In genomic region chr13:23412211-23412629, GRCm38 (mm10) we compare ENCODE assay signal across 8 mouse cellular contexts. TPM values are rescaled to one million over a fixed set of nuclear protein-coding genes. Genes with fewer than 3 reads are reported as not detected.
DNase-seq lines count a peak whose midpoint lies in the region; ATAC-seq and TF ChIP-seq lines count a peak whose summit lies in the region.

No protein-coding gene starts in this region.

- peak overlapping the region; percentile 71 for H3K4me2 ChIP-seq in heart, embryonic 16.5 days (ENCODE audit: low read depth, low read length)
- peak overlapping the region; percentile 85 for H3K4me2 ChIP-seq in liver, embryonic 14.5 days (ENCODE audit: low read depth)

- no peak for ATAC-seq in heart, embryonic 16.5 days (replicated peaks; ENCODE audit: extremely low read depth, insufficient read depth, low FRiP score)
- ATAC-seq in liver, embryonic 14.5 days (ENCODE audit: insufficient read depth): peak; percentile 47

- H3K9ac ChIP-seq in heart, embryonic 16.5 days (ENCODE audit: low read length): peak overlapping the region; percentile 29; the same call in 1 of the 2 replicates
- peak overlapping the region; percentile 60 for H3K9ac ChIP-seq in liver, embryonic 14.5 days (replicated peaks)

- H3K27ac ChIP-seq in heart, embryonic 16.5 days (ENCODE audit: low read length): no peak overlapping the region
- no peak overlapping the region for H3K27ac ChIP-seq in liver, embryonic 14.5 days

- H3K9me3 ChIP-seq in heart, embryonic 16.5 days (replicated peaks; ENCODE audit: control insufficient read depth, low read length): no peaks in the 10 kb centered on the region
- H3K9me3 ChIP-seq in liver, embryonic 14.5 days (ENCODE audit: control insufficient read depth, low read length): no peaks in the 10 kb centered on the region

- TF ChIP-seq EP300 in liver, embryonic 14.5 days (IDR thresholded peaks at IDR 0.05; ENCODE audit: low read depth): no peak

- no peaks in the 10 kb centered on the region for H3K36me3 ChIP-seq in heart, embryonic 16.5 days (ENCODE audit: control insufficient read depth, insufficient read depth)
- no peaks in the 10 kb centered on the region for H3K36me3 ChIP-seq in liver, embryonic 14.5 days (replicated peaks; ENCODE audit: control insufficient read depth, insufficient read depth, low read depth)

- peak overlapping the region; percentile 48 for H3K4me3 ChIP-seq in heart, embryonic 16.5 days (ENCODE audit: low read length)
- peak overlapping the region; percentile 54 to 57 for H3K4me3 ChIP-seq in liver, embryonic 14.5 days (ENCODE audit: insufficient read depth in 1 of 2, low read depth in 2 of 2, low read length in 2 of 2)

- H3K4me1 ChIP-seq in heart, embryonic 16.5 days (ENCODE audit: control insufficient read depth, insufficient read depth, low read length): peaks cover 8% of the 10 kb centered on the region
- peaks cover 0 to 7% of the 10 kb centered on the region in 2 experiments; a peak in 3 of 4 replicates for H3K4me1 ChIP-seq in liver, embryonic 14.5 days (replicated peaks; ENCODE audit: control insufficient read depth in 2 of 2, insufficient read depth in 2 of 2, low read length in 1 of 2)

- H3K27me3 ChIP-seq in heart, embryonic 16.5 days (ENCODE audit: control insufficient read depth, insufficient read depth, low read length): no peaks in the 10 kb centered on the region; the same call in 1 of the 2 replicates
- no peaks in the 10 kb centered on the region for H3K27me3 ChIP-seq in liver, embryonic 14.5 days (ENCODE audit: control insufficient read depth, insufficient read depth, low read length)

- WGBS in heart, embryonic 16.5 days: under 1% methylated on average over 20 of the region's 20 CpGs
- under 1% methylated on average over 20 of the region's 20 CpGs for WGBS in liver, embryonic 14.5 days (ENCODE audit: insufficient replicate concordance)

- TF ChIP-seq CTCF in liver, embryonic 14.5 days (IDR thresholded peaks at IDR 0.05; ENCODE audit: low read depth): no peak

- DNase-seq in cerebellum, adult 18-20 months: peak; percentile 47 to 56
- no peak for DNase-seq in cerebellum, adult 8-10 months
- DNase-seq in spleen, postnatal 10 days (ENCODE audit: low spot score in 2 of 2): peak; percentile 25 to 37
- DNase-seq in spleen, postnatal 14 days (ENCODE audit: low spot score in 2 of 2): no peak
- DNase-seq in liver, embryonic 14.5 days (ENCODE audit: low read depth in 3 of 3, low spot score in 3 of 3): no peak
- peak; percentile 63 for DNase-seq in right cerebral cortex, postnatal 25 days
- DNase-seq in gastrocnemius, postnatal 10 days: no peak

RNA-seq across cellular contexts. Expression of gene Abt1, which starts 11.4 kb away (rescaled TPM):
- polyA plus RNA-seq in heart, embryonic 16.5 days (2015; fragmentation: Nextera tagmentation; extraction: Ambion mirVana): 9.2 and 9.4 TPM in 2 replicates
- polyA plus RNA-seq in liver, embryonic 14.5 days (2012; rRNA removed): 2.4 and 4.0 TPM in 2 replicates
- 5.2 and 5.3 TPM in 2 replicates for polyA plus RNA-seq in liver, embryonic 14.5 days (2014; fragmentation: Nextera tagmentation; extraction: Ambion mirVana)
- 1 to 10 TPM; 4.8 to 5.3 TPM for total RNA-seq in gastrocnemius, postnatal 10 days (2021)

RNA-seq across cellular contexts. Expression of gene Zfp322a, which starts 43.2 kb away (rescaled TPM):
- 36.5 and 37.8 TPM in 2 replicates for polyA plus RNA-seq in heart, embryonic 16.5 days (2015; fragmentation: Nextera tagmentation; extraction: Ambion mirVana)
- 3.0 and 5.4 TPM in 2 replicates for polyA plus RNA-seq in liver, embryonic 14.5 days (2012; rRNA removed)
- 11.9 and 12.5 TPM in 2 replicates for polyA plus RNA-seq in liver, embryonic 14.5 days (2014; fragmentation: Nextera tagmentation; extraction: Ambion mirVana)
- 10 to 100 TPM; 13.2 to 20.8 TPM for total RNA-seq in gastrocnemius, postnatal 10 days (2021)

RNA-seq across cellular contexts. Expression of gene Btn1a1, which starts 53.5 kb away (rescaled TPM):
- 0.83 and 1.0 TPM in 2 replicates for polyA plus RNA-seq in heart, embryonic 16.5 days (2015; fragmentation: Nextera tagmentation; extraction: Ambion mirVana)
- 1.5 and 2.1 TPM in 2 replicates for polyA plus RNA-seq in liver, embryonic 14.5 days (2012; rRNA removed)
- polyA plus RNA-seq in liver, embryonic 14.5 days (2014; fragmentation: Nextera tagmentation; extraction: Ambion mirVana): 1.5 and 1.8 TPM in 2 replicates
- total RNA-seq in gastrocnemius, postnatal 10 days (2021): not detected

Comparison
In these comparisons a context has a peak if more than half of its experiments do, and no peak if none do; other contexts are left out.
1. DNase-seq: peak in cerebellum, adult 18-20 months (2 of 2), spleen, postnatal 10 days (2 of 2) and right cerebral cortex, postnatal 25 days (single experiment); none in cerebellum, adult 8-10 months (single experiment), spleen, postnatal 14 days (0 of 2), liver, embryonic 14.5 days (0 of 3) and gastrocnemius, postnatal 10 days (single experiment).